Mouse (Mus musculus) forebrain, postnatal 0 days (tissue): ENCODE measurements around the gene Mab21l3. TPM values are rescaled to one million over a fixed set of nuclear protein-coding genes. Genes with fewer than 3 reads are reported as not detected.

Source experiments
- ATAC-seq: fragments of 200-750 bp; cut with Nextera tagmentation; 2 replicates; pipeline ENCODE4 v1.8.0; 2017; ENCODE audit warnings: mild to moderate bottlenecking, moderate library complexity
- DNase-seq: peaks from one replicate; pipeline ENCODE4 v3.0.0-alpha.2; 2015
- H3K27ac ChIP-seq: fragments of 300-500 bp; sonication (generic); 2 replicates; pipeline ENCODE4 v1.5.1; 2014; ENCODE audit warnings: low read depth, mild to moderate bottlenecking, antibody characterized with exemption, low read length, moderate library complexity, mixed read lengths
- H3K27me3 ChIP-seq: fragments of 300-500 bp; sonication (generic); 2 replicates; pipeline ENCODE4 v1.6.1; 2014; ENCODE audit warnings: mild to moderate bottlenecking, low read length, mixed read lengths; ENCODE audit not compliant: insufficient read depth
- H3K36me3 ChIP-seq: fragments of 300-500 bp; sonication (generic); 2 replicates; pipeline ENCODE4 v1.6.1; 2014; ENCODE audit warnings: mild to moderate bottlenecking, moderate library complexity; ENCODE audit not compliant: insufficient read depth
- H3K4me1 ChIP-seq: fragments of 300-500 bp; sonication (generic); 2 replicates; pipeline ENCODE4 v1.6.1; 2014; ENCODE audit warnings: antibody characterized with exemption; ENCODE audit not compliant: insufficient read depth
- H3K4me2 ChIP-seq: fragments of 300-500 bp; sonication (generic); 2 replicates; pipeline ENCODE4 v1.6.1; 2014; ENCODE audit warnings: low read depth, mild to moderate bottlenecking, moderate library complexity
- H3K4me3 ChIP-seq: fragments of 300-500 bp; sonication (generic); 2 replicates; pipeline ENCODE4 v1.5.1; 2014; ENCODE audit warnings: low read depth, low read length, mixed read lengths
- H3K9ac ChIP-seq: fragments of 300-500 bp; sonication (generic); 2 replicates; pipeline ENCODE4 v1.6.1; 2014; ENCODE audit warnings: mild to moderate bottlenecking
- H3K9me3 ChIP-seq: fragments of 300-500 bp; sonication (generic); 2 replicates; pipeline ENCODE4 v1.6.1; 2016; ENCODE audit warnings: low read length
- CTCF ChIP-seq: sonication (generic); IDR thresholded peaks from 2 replicates; pipeline ENCODE4 v1.5.1; 2016; ENCODE audit warnings: antibody characterized with exemption, control low read depth, low read depth
- WGBS: fragments of 180-500 bp; shearing (Covaris S2); extraction: QIAGEN DNeasy Blood & Tissue Kit; methylation state at CpG from one replicate; pipeline ENCODE4 v1.1.7; 2014; 5-methylcytosine and 5-hydroxymethylcytosine counted together
- polyA plus RNA-seq: library from polyadenylated mRNA; unstranded; fragments of >200 nt; fragmentation: Nextera tagmentation; extraction: Ambion mirVana; gene quantifications from 2 replicates; pipeline ENCODE4 v1.2.1, GENCODE M21; 2015
- total RNA-seq: library from RNA; depleted of rRNA; stranded (reverse); fragments of >200 nt; gene quantifications from 2 replicates; pipeline ENCODE4 v1.2.3, GENCODE M21; 2014

The Mab21l3 gene
- total and polyA plus RNA-seq, 2 experiments from 2014 or later, result 0.07 TPM; not detected in 1

GRCm38 (mm10) chr3:101881721-101882120 is 33.0 kb upstream of the Mab21l3 start:
- Histone ChIP-seq H3K4me2 (no peak overlapping the region), H3K4me1 (0 out of 2 replicates have a peak, but pooled peaks cover 4% of the 10 kb centered on the region), H3K27ac (no peak overlapping the region), H3K9me3 (no peaks in the 10 kb centered on the region), H3K36me3 (peaks cover 15% of the 10 kb centered on the region; the same call in 1 of the 2 replicates), H3K4me3 (no peak overlapping the region), H3K27me3 (no peaks in the 10 kb centered on the region), H3K9ac (no peak overlapping the region)
- 63% methylated on average over 9 of the region's 9 CpGs for WGBS
- ATAC-seq (no peak), DNase-seq (no peak)
- no peak for TF ChIP-seq CTCF

GRCm38 (mm10) chr3:101880818-101881217 is 32.1 kb upstream of the Mab21l3 start:
- DNase-seq (no peak), ATAC-seq (no peak)
- H3K9ac ChIP-seq, result no peak overlapping the region
- no peak overlapping the region for H3K27ac ChIP-seq
- H3K4me3 ChIP-seq, result no peak overlapping the region
- H3K4me1 ChIP-seq, result 0 out of 2 replicates have a peak, but pooled peaks cover 4% of the 10 kb centered on the region
- 87% methylated on average over 6 of the region's 6 CpGs for WGBS
- peak; percentile 56 for TF ChIP-seq CTCF
- no peak overlapping the region for H3K4me2 ChIP-seq
- no peaks in the 10 kb centered on the region for H3K27me3 ChIP-seq
- peaks cover 15% of the 10 kb centered on the region; the same call in 1 of the 2 replicates for H3K36me3 ChIP-seq
- H3K9me3 ChIP-seq, result no peaks in the 10 kb centered on the region

GRCm38 (mm10) chr3:101878136-101878535 is 29.4 kb upstream of the Mab21l3 start:
- no peak for TF ChIP-seq CTCF
- no peak overlapping the region for H3K4me3 ChIP-seq
- H3K36me3 ChIP-seq, result peaks cover 15% of the 10 kb centered on the region; the same call in 1 of the 2 replicates
- H3K9me3 ChIP-seq, result no peaks in the 10 kb centered on the region
- H3K4me1 ChIP-seq, result no peaks in the 10 kb centered on the region
- H3K9ac ChIP-seq, result no peak overlapping the region
- no peak for DNase-seq
- WGBS, result 16% methylated on average over 5 of the region's 5 CpGs
- H3K27ac ChIP-seq, result no peak overlapping the region
- no peak for ATAC-seq
- H3K27me3 ChIP-seq, result no peaks in the 10 kb centered on the region
- no peak overlapping the region for H3K4me2 ChIP-seq

DNA sequence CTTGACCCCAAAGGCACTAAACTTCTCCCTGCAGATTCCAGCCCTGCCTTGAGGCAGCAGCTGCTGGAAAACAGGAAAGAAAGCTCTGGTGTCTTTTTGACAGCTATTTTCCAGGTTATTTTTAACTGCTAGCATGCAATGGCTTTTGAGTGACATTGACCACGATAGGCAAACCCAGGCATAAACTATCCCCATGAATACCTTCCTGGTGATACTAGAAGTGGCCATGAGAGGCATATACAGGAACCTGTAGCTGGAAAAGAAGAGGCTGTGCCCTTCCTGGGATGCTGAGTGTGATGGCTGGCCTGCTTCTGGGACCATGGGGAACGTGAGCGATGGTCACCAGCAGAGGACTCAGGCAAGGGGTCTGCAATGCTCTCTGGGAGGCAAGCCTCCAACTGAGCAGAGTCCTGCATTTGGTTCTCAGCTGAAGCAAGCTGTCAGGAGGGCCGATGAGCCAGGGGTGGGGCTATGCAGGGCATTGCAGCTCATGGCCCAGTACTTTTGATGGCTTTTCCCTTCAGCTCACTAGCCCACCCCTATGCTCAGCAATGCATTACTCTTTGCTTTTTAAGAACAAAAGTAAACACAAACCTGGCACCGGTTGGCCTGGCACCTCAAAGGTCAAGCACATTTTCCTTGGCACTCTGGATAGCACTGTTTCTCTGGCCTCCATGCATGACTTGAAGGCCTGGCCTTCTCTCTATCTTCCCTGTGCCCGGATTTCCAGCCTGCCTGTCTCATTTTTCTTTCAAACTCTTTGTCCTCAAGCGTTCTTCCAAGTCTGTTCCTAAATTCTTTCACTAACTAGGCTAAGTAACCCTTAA is 27.9 kb upstream of the Mab21l3 start:
- Histone ChIP-seq H3K9me3 (no peaks in the 10 kb centered on the region), H3K4me3 (no peak overlapping the region), H3K4me2 (no peak overlapping the region), H3K9ac (no peak overlapping the region), H3K27me3 (no peaks in the 10 kb centered on the region), H3K4me1 (no peaks in the 10 kb centered on the region), H3K36me3 (peaks cover 18% of the 10 kb centered on the region; the same call in 1 of the 2 replicates), H3K27ac (no peak overlapping the region)
- ATAC-seq (no peak), DNase-seq (no peak)
- WGBS, result 77% methylated on average over 7 of the region's 7 CpGs
- TF ChIP-seq CTCF, result no peak

DNA sequence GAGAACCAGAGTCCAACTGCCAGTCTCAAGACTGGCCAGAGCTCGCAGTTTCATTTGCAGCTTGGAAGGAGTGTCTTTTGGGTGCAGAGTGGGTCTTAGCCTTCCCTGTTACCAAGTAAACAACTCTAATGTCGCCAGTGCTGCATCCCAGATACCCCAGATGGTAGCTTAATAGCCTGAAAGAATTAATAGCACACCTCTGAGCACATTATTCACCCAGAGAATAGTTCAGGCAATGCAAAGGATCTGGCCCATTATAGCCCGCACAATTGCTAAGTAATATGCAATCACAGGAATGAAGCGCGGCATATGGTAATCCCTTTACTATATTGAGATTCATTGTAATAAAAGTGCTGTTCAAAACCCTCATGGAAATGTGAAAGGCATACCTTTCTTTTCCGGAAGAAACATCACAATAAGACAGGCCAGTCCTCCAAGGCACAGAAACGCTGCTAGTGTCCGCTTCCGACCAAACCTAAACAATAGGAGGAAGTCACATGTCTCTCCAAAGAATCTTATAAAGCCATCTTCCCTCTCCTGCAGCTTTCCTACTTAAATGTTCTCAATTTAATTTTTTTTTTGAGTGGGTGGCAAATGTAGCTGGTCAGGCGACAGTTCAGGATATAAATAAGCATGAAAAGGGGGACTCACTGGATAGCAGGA is 26.6 kb upstream of the Mab21l3 start:
- WGBS, result 41% methylated on average over 10 of the region's 10 CpGs
- ATAC-seq (no peak), DNase-seq (no peak)
- Histone ChIP-seq H3K27me3 (no peaks in the 10 kb centered on the region), H3K4me3 (no peak overlapping the region), H3K4me2 (no peak overlapping the region), H3K9ac (no peak overlapping the region), H3K9me3 (no peaks in the 10 kb centered on the region), H3K4me1 (no peaks in the 10 kb centered on the region), H3K27ac (no peak overlapping the region), H3K36me3 (peaks cover 18% of the 10 kb centered on the region; the same call in 1 of the 2 replicates)
- TF ChIP-seq CTCF, result no peak

GRCm38 (mm10) chr3:101873061-101873675 is 24.4 kb upstream of the Mab21l3 start:
- Histone ChIP-seq H3K4me3 (no peak overlapping the region), H3K4me1 (no peaks in the 10 kb centered on the region), H3K9ac (no peak overlapping the region), H3K27ac (no peak overlapping the region), H3K36me3 (peaks cover 7% of the 10 kb centered on the region; the same call in 1 of the 2 replicates), H3K4me2 (no peak overlapping the region), H3K9me3 (no peaks in the 10 kb centered on the region), H3K27me3 (no peaks in the 10 kb centered on the region)
- WGBS, result 78% methylated on average over 7 of the region's 7 CpGs
- no peak for TF ChIP-seq CTCF
- ATAC-seq, result peak; percentile 51; the same call in 1 of the 2 replicates
- peak; percentile 26 for DNase-seq

DNA sequence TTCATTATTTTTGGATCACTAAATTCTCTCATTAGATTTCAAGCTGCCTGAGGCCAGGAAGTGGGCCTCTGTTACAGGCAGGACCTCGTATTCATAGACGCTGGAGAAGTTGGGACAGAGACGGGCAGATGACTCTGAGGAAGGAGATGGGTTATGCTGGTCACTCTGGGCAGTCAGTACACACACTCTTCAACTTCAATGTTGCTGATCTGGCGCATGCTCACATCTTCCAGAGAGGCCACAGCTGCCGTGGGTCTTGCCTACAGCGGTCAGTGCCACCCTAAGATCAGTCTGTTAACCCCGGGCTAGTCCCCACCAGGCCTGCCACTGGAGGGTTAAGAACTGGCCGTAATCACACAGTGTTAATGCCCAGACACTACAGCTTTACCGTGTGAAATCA is 23.2 kb upstream of the Mab21l3 start:
- 88% methylated on average over 9 of the region's 9 CpGs for WGBS
- Histone ChIP-seq H3K27ac (no peak overlapping the region), H3K9me3 (no peaks in the 10 kb centered on the region), H3K4me3 (no peak overlapping the region), H3K36me3 (peaks cover 3% of the 10 kb centered on the region; the same call in 1 of the 2 replicates), H3K9ac (no peak overlapping the region), H3K4me2 (no peak overlapping the region), H3K4me1 (no peaks in the 10 kb centered on the region), H3K27me3 (no peaks in the 10 kb centered on the region)
- no peak for TF ChIP-seq CTCF
- ATAC-seq (no peak), DNase-seq (no peak)
